Mouse (Mus musculus): ENCODE data around the gene Naa15.

DNA sequence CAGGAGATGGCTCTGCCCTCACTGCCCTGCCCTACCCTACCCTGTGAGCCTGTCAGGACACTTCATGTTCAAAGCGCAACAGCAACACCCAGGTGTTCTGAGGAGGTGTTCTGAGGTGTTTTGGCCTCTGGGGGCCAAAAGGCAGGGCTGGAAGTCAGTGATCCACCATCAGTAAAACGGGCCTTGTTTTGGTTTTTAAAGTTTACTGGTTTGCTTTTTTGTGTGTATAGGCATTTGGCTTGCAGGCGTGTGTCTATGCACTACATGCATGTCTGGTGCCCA lies 36.3 kb upstream of the Naa15 start:
- TF ChIP-seq POLR2A (IDR thresholded peaks at IDR 0.05; ENCODE audit: low read depth, low read length) (no peak), CTCF (IDR thresholded peaks at IDR 0.05; ENCODE audit: extremely low read depth, insufficient read length, insufficient replicate concordance, low read depth, low read length) (no peak; the same call in 1 of the 2 replicates)
